ENCODE assay signal across 8 mouse cellular contexts in the genomic region with DNA sequence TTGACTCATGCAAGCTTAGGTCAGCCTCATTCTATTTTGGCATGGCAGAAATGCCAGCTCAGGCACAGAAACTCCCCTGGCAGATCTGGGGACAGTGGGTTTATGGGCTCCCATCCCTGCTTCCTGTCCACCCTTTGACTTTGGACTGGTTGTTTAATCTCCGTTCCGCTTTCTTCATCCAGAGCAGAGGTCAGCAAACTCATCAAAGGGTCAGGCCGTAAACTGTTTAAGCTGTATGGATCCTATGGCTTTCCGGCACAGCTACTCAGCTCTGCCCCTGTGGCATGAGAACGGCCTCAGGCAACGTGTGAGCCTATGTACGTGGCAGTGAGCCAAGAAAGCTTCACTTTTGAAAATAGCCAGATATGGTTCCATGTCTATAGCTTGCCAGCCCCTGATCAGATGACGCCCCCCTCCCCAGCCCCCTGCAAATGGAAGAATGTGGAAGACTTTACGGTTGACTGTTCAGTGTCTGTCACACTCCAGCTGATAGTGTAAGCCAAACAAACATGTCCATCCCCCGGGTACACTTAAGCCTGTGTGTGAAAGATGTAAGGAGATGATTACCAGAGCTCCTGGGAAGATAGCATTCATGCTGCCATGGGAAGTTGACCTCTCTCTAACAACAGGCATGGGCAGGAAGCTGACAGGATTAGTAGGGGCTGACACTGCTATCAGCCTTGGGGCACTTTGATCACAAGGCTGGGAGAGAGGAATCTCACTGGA. TPM values are rescaled to one million over a fixed set of nuclear protein-coding genes. Genes with fewer than 3 reads are reported as not detected.
DNase-seq lines count a peak whose midpoint lies in the region; ATAC-seq lines count a peak whose summit lies in the region.

No protein-coding gene starts in this region.

- H3K9me3 ChIP-seq in neural tube, embryonic 15.5 days (replicated peaks), result no peaks in the 10 kb centered on the region

- H3K27ac ChIP-seq in neural tube, embryonic 15.5 days (replicated peaks), result peak overlapping the region; percentile 78

- no peak overlapping the region for H3K9ac ChIP-seq in neural tube, embryonic 15.5 days (replicated peaks)

- WGBS in neural tube, embryonic 15.5 days, result 17% methylated on average over 10 of the region's 10 CpGs

- no peak overlapping the region for H3K4me3 ChIP-seq in neural tube, embryonic 15.5 days (replicated peaks)

- intact Hi-C loops in heart, postnatal 10 days (cut with DNase I), result loop anchor here (2.0 to 5.0 kb wide), 3 partner anchors 30 to 68 kb away; no protein-coding TSS in a partner anchor

- no peaks in the 10 kb centered on the region for H3K36me3 ChIP-seq in neural tube, embryonic 15.5 days

- DNase-seq in 3T3-L1 (ENCODE audit: low read depth, low spot score) (peak; percentile 59), liver (peak; percentile 52)
- peak; percentile 88 for DNase-seq in embryo, embryonic 10 days (ENCODE audit: low spot score)
- DNase-seq in heart, postnatal 10 days, result peak; percentile 58 to 67
- DNase-seq in testis, postnatal 14 days (ENCODE audit: low spot score), result no peak
- no peak for DNase-seq in spleen, adult 18-20 months
- DNase-seq in spleen, postnatal 14 days (ENCODE audit: low spot score in 2 of 2), result no peak

- ATAC-seq in neural tube, embryonic 15.5 days (ENCODE audit: low FRiP score), result peak; percentile 80

- peaks cover 36% of the 10 kb centered on the region for H3K4me1 ChIP-seq in neural tube, embryonic 15.5 days

- H3K27me3 ChIP-seq in neural tube, embryonic 15.5 days (replicated peaks), result no peaks in the 10 kb centered on the region

- peak overlapping the region; percentile 6; the same call in 1 of the 2 replicates for H3K4me2 ChIP-seq in neural tube, embryonic 15.5 days

RNA-seq across cellular contexts. Expression of a gene that starts 21.1 kb away (rescaled TPM):
- total RNA-seq in heart, postnatal 10 days (2021), result 100 to 1,000 TPM; 180 to 214 TPM
- polyA plus RNA-seq in neural tube, embryonic 15.5 days (2015; fragmentation: Nextera tagmentation; extraction: Ambion mirVana), result 10.1 and 12.6 TPM in 2 replicates

Comparison
In these comparisons a context has a peak if more than half of its experiments do, and no peak if none do; other contexts are left out.
1. DNase-seq: peak in 3T3-L1 (single experiment), embryo, embryonic 10 days (single experiment), heart, postnatal 10 days (2 of 2) and liver (single experiment); none in testis, postnatal 14 days (single experiment), spleen, adult 18-20 months (0 of 2) and spleen, postnatal 14 days (0 of 2).